Mouse (Mus musculus): ENCODE results near the gene Pde6b. TPM values are rescaled to one million over a fixed set of nuclear protein-coding genes. Genes with fewer than 3 reads are reported as not detected.

Gene Pde6b
- polyA plus RNA-seq, 1 experiment: not detected

DNA sequence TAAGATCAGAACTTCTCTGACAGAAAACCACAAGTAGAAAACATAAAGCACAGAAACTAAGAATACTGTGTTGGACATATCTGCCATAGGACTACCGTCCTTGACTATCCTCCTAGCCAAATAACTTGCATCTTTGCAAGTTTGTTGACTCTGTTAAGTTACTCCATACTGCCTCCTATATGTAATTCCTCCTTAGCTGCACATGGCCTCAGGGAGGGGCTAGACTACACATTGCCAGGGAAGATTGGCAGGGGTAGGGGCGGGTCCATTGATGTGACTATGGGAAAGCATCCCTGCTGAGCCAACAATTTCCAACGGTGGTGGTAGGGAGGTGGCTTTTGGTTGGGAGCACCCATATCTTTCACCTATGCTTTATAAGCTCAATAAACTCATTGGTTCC, 25.9 kb upstream of the Pde6b start:
- H3K4me3 ChIP-seq (replicated peaks): no peak overlapping the region
- TF ChIP-seq TAL1 (IDR thresholded peaks at IDR 0.05; ENCODE audit: low read length) (no peak), GATA1 (IDR thresholded peaks at IDR 0.05; ENCODE audit: low read length) (no peak)
- H3K27me3 ChIP-seq (ENCODE audit: control insufficient read depth): peaks cover 49% of the 10 kb centered on the region
- no peaks in the 10 kb centered on the region for H3K36me3 ChIP-seq (ENCODE audit: control insufficient read depth)
- peaks cover 5% of the 10 kb centered on the region for H3K9me3 ChIP-seq (ENCODE audit: control insufficient read depth, low read length)
- peaks cover 2% of the 10 kb centered on the region for H3K4me1 ChIP-seq (ENCODE audit: control insufficient read depth)

DNA sequence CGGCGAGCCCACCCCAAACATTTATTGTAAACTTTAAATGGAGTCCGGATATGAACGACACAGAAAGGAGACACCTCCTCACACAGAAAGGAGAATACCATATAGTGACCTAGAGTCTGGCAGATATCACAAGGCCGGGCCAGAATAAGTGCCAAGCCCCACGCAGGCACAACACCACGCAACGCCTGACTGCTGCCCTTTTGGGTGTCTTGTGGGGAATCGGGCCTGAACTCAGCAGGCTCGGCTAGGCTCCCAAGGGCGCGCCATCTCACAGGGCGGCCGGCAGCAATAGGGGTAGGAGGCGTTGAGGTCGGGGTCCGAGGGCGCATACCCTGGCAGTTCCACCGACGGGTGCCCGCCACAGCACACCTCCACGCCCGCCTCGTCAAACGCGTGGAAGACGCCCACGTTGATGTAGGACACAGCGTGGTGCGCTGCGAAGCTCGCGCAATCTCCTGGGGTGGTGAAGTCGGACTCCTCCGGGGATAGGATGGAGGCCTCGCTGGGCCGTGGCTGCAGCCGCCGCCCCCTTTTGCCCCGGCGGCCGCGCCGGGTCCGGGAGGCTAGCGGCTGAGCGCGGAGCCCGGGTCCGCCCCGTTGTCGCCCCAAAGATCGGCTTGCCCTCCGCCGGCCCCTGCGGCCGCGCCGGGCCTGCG, 21.7 kb upstream of the Pde6b start:
- Histone ChIP-seq H3K4me3 (replicated peaks) (no peak overlapping the region), H3K9me3 (ENCODE audit: control insufficient read depth, low read length) (peaks cover 2% of the 10 kb centered on the region; the same call in 1 of the 2 replicates), H3K4me1 (ENCODE audit: control insufficient read depth) (peaks cover 2% of the 10 kb centered on the region), H3K27me3 (ENCODE audit: control insufficient read depth) (peaks cover 89% of the 10 kb centered on the region), H3K36me3 (ENCODE audit: control insufficient read depth) (no peaks in the 10 kb centered on the region)
- TF ChIP-seq GATA1 (IDR thresholded peaks at IDR 0.05; ENCODE audit: low read length) (no peak), TAL1 (IDR thresholded peaks at IDR 0.05; ENCODE audit: low read length) (no peak)

DNA sequence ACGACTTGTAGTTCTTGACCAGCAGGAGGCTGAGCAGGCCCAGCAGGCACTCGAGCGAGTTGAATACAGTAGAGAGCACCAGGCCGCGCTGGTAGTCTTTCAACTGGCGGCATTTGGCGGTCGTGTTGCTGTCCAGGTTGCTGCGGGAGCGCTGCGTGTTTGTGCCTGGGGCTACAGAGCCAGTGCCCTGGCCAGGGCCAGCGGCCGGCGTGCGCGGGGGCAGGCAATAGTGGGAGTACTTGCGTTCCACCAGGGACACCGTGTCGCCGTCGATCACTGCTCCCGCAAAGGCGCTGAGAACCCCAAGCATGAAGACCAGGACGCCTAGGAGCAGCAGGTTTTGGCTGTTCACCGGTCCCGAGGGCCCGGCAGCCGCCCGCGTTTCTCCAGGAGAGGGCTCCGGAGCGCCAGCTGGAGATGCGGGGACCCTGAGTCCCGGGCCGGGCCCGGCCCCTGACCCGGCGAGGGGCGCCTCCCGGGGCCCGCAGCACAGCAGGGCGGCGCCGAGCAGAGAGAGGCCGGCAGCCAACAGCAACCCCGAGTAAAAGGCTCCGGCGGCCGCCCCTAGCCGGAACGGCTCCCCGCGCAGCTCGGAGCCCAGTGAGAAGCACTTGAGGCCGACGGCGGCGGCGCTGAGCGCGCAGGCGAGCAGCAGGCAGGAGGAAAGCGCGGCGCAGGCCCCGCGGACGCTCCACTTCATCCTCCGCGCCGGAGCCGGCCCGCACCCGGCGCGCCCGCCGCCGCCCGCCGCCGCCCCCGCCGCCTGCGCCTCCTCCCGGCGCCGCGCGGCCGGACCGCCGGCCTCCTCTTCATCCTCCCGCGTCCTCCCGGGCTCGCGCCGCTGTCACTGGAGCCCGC, 21.0 kb upstream of the Pde6b start:
- peaks cover 2% of the 10 kb centered on the region; the same call in 1 of the 2 replicates for H3K9me3 ChIP-seq (ENCODE audit: control insufficient read depth, low read length)
- peaks cover 96% of the 10 kb centered on the region for H3K27me3 ChIP-seq (ENCODE audit: control insufficient read depth)
- H3K36me3 ChIP-seq (ENCODE audit: control insufficient read depth): no peaks in the 10 kb centered on the region
- TF ChIP-seq GATA1 (IDR thresholded peaks at IDR 0.05; ENCODE audit: low read length): no peak
- H3K4me3 ChIP-seq (replicated peaks): no peak overlapping the region
- H3K4me1 ChIP-seq (ENCODE audit: control insufficient read depth): peaks cover 2% of the 10 kb centered on the region

DNA sequence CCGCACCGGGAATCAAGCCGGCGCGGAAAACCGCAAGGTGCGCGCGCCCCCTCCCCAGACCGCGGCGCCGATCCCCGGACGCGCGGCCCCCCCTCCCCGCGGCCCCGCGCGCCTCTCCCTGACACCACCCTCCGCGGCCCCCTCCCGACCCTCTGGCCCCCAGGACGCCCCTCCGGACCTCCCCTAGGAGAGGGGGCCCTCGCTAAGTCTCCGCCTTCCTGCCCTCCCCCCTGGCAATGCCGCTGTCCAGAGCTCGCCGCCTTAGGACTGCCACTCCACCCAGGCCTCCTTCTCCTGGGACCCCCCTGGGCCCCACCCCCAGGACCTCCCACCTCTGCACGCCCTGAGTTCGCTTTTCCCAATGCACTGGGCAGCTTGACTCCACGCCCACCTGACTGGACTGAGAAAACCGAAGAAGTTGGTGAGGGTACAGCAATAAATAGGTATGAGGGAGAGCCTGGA, 20.3 kb upstream of the Pde6b start, which contains the start of gene Gm42517:
Gene Gm42517, minus strand, starts transcription at position 52 of the 462 bp plus-strand sequence.
- TF ChIP-seq TAL1 (IDR thresholded peaks at IDR 0.05; ENCODE audit: low read length): no peak
- no peak for TF ChIP-seq GATA1 (IDR thresholded peaks at IDR 0.05; ENCODE audit: low read length)
- Histone ChIP-seq H3K4me1 (ENCODE audit: control insufficient read depth) (peaks cover 2% of the 10 kb centered on the region), H3K4me3 (replicated peaks) (no peak within 1 kb of the TSS), H3K36me3 (ENCODE audit: control insufficient read depth) (no peaks in the 10 kb centered on the region), H3K27me3 (ENCODE audit: control insufficient read depth) (peaks cover 99% of the 10 kb centered on the region), H3K9me3 (ENCODE audit: control insufficient read depth, low read length) (peaks cover 2% of the 10 kb centered on the region; the same call in 1 of the 2 replicates)

DNA sequence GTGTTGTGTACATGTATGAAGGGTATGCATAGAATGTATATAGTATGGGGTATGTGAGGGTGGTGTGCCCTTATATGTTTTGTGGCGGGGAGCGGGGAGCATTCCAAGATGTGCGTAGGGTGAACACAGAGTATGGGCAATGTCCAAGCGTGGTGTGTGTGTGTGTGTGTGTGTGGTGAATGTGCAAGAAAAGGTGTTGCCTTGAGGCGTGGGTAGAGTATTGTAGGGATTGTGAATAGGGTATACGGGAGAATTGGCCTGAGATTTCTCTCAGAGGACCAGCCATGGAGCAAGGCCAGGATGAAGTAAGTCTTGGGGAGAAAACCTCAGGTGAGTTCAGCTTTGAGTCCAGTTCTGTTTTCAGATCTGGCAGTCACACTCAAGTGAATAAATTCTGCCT, 19.7 kb upstream of the Pde6b start:
- H3K27me3 ChIP-seq (ENCODE audit: control insufficient read depth): peaks cover 98% of the 10 kb centered on the region
- peaks cover 2% of the 10 kb centered on the region; the same call in 1 of the 2 replicates for H3K9me3 ChIP-seq (ENCODE audit: control insufficient read depth, low read length)
- no peaks in the 10 kb centered on the region for H3K36me3 ChIP-seq (ENCODE audit: control insufficient read depth)
- H3K4me1 ChIP-seq (ENCODE audit: control insufficient read depth): peaks cover 2% of the 10 kb centered on the region
- no peak for TF ChIP-seq TAL1 (IDR thresholded peaks at IDR 0.05; ENCODE audit: low read length)
- H3K4me3 ChIP-seq (replicated peaks): no peak overlapping the region

DNA sequence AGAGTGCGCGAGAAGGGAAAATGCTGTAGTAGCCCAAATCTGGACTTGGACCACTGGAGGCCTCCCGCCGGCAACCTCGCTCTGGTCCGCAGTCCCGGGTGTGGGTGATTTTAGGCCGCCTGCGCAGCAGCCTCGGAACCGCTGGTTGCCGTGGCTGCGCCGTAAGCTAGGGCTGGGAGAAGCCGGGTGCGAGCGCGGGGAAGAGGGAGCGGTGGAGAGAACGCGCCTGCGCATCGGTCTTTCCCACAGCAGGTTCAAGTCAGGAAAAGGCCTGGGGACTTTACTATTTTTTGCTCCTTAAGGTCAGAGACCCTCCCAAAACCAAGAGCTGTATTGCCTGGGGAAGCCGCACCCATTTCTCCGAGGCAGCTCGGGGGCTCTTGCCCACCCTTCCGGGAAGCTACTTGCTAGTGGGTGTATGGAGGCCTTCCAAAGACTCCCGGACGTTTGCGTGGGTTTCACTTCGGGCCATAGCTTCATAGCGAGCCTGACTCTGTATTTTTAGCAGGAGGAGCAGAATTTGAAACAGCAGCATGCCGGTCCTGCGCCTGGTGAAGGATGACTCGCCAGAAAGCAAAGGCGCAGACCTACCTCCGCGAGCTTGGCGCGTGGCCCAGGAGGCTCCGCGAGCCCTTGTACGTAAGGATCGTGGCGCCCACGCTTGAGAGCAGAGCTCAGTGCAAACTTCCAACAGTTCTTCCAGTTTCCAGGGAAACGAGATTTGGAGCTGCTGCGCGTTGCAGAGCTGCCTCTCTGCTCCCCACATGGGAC, 19.2 kb upstream of the Pde6b start:
- H3K4me1 ChIP-seq (ENCODE audit: control insufficient read depth): peaks cover 2% of the 10 kb centered on the region
- no peak for TF ChIP-seq GATA1 (IDR thresholded peaks at IDR 0.05; ENCODE audit: low read length)
- TF ChIP-seq TAL1 (IDR thresholded peaks at IDR 0.05; ENCODE audit: low read length): no peak
- H3K4me3 ChIP-seq (replicated peaks): no peak overlapping the region
- H3K27me3 ChIP-seq (ENCODE audit: control insufficient read depth): peaks cover 95% of the 10 kb centered on the region
- H3K9me3 ChIP-seq (ENCODE audit: control insufficient read depth, low read length): peaks cover 2% of the 10 kb centered on the region; the same call in 1 of the 2 replicates
- H3K36me3 ChIP-seq (ENCODE audit: control insufficient read depth): no peaks in the 10 kb centered on the region

DNA sequence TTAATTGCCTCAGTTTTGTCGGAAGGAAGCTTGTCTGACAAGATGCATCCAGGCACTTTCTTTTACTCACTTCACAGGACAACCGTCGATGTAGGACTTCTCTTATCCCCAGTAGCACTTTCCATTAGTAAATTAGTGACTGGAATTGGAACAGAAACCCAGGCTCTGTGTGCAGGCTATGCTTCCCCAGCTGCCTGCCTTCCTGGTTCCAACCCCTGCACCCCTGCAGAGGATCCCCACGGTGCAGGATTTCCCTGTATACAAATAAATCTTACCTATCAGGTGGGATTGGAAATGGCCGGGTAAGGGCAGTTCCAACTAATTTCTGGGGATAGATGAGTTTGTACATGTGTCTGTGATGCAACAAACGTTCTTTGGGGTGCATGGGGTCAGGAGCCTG, 18.2 kb upstream of the Pde6b start:
- Histone ChIP-seq H3K4me1 (ENCODE audit: control insufficient read depth) (peaks cover 2% of the 10 kb centered on the region), H3K4me3 (replicated peaks) (no peak overlapping the region), H3K36me3 (ENCODE audit: control insufficient read depth) (no peaks in the 10 kb centered on the region), H3K9me3 (ENCODE audit: control insufficient read depth, low read length) (peaks cover 2% of the 10 kb centered on the region; the same call in 1 of the 2 replicates), H3K27me3 (ENCODE audit: control insufficient read depth) (peaks cover 87% of the 10 kb centered on the region)
- TF ChIP-seq GATA1 (IDR thresholded peaks at IDR 0.05; ENCODE audit: low read length): no peak
- TF ChIP-seq TAL1 (IDR thresholded peaks at IDR 0.05; ENCODE audit: low read length): no peak

DNA sequence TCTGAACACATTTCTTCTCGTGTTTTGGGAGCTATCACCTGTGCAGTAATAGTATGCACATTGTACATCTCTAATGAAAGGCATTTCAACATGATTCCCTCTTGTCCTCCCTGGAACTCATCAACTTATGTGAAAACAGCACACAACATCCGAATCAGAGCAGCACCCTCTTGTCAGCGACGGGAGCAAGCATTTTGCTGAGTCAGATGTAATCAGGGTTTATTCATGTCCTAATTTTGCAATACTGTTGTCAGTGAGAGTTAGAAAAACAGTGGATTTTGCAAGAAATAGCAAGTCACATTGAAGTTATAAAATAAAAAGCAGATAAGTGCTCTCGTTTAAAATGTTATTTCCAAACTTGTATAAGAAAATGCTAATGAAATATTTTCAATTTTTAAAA, 14.1 kb upstream of the Pde6b start:
- no peak for TF ChIP-seq TAL1 (IDR thresholded peaks at IDR 0.05; ENCODE audit: low read length)
- TF ChIP-seq GATA1 (IDR thresholded peaks at IDR 0.05; ENCODE audit: low read length): no peak
- Histone ChIP-seq H3K27me3 (ENCODE audit: control insufficient read depth) (peaks cover 50% of the 10 kb centered on the region), H3K9me3 (ENCODE audit: control insufficient read depth, low read length) (no peaks in the 10 kb centered on the region), H3K4me3 (replicated peaks) (no peak overlapping the region), H3K36me3 (ENCODE audit: control insufficient read depth) (no peaks in the 10 kb centered on the region), H3K4me1 (ENCODE audit: control insufficient read depth) (no peaks in the 10 kb centered on the region)

Measured in erythroblast, embryonic 14.5 days (primary cell).